Mouse (Mus musculus) CH12.LX (cell line): ENCODE data around the gene Thumpd2.

Experiments used
- CTCF ChIP-seq, 2 experiments: IDR thresholded peaks in 1 of 2; conservative IDR thresholded peaks in 1 of 2; 2 replicates each; pipeline ENCODE4 v1.5.1; 2011 to 2012; ENCODE audit warnings: low read depth in 2 of 2, low read length in 2 of 2, improper control_type of control experiment in 1 of 2, inconsistent platforms in 1 of 2, mild to moderate bottlenecking in 1 of 2, moderate library complexity in 1 of 2
- E2F4 ChIP-seq: IDR thresholded peaks from 2 replicates; pipeline ENCODE4 v1.6.1; 2011; ENCODE audit warnings: low read depth, low read length, improper control_type of control experiment; ENCODE audit not compliant: insufficient replicate concordance
- ELF1 ChIP-seq: IDR thresholded peaks from 2 replicates; pipeline ENCODE4 v1.6.1; 2014; ENCODE audit warnings: low read depth, mild to moderate bottlenecking, inconsistent platforms, low read length, improper control_type of control experiment
- IRF4 ChIP-seq: IDR thresholded peaks from 2 replicates; pipeline ENCODE4 v1.6.1; 2014; ENCODE audit warnings: low read depth, mild to moderate bottlenecking, inconsistent platforms, low read length, improper control_type of control experiment
- MAX ChIP-seq: IDR thresholded peaks from 2 replicates; pipeline ENCODE4 v1.6.1; 2011; ENCODE audit warnings: low read length, improper control_type of control experiment
- MAZ ChIP-seq: IDR thresholded peaks from 2 replicates; pipeline ENCODE4 v1.6.1; 2012; ENCODE audit warnings: low read depth, mild to moderate bottlenecking, inconsistent platforms, low read length, improper control_type of control experiment, moderate library complexity
- POLR2A ChIP-seq: IDR thresholded peaks from 2 replicates; pipeline ENCODE4 v1.6.1; 2011; ENCODE audit warnings: low read depth, mild to moderate bottlenecking, improper control_type of control experiment, low read length
- ZMIZ1 ChIP-seq: IDR thresholded peaks from 2 replicates; pipeline ENCODE4 v1.6.1; 2012; ENCODE audit warnings: low read depth, mild to moderate bottlenecking, inconsistent platforms, low read length, improper control_type of control experiment

DNA sequence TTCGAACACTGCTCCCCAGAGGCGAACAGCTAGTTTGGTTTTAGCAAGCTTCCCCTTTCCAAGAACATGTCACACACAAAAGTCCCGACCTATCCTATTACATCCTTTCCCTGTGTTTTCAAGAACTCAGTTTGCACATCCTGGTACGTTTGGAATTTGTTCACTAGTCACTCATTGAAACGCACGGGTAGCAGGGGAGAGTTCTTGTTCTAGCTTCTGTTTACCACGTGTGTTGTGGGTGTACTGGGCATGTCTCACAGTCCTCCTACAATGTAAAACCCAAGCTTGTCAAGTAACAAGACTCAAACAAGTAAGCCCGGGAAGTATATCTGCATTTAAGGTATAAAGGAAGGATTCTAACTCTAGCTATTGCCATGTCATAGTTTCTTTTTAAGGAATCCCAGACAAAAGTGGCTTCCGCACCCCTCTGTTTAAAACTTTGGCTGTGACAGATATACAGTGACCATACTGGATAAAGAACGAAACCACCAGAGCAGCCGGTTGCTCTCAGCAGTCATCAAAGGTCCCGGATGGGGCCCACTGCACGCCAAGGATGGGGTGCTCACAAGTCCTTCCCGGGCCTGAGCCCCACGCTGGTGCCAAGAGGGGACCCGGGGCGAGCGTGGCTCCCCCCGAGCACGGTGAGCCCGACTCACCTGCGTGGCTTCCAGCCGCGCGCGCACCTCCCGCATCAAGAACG, 453 bp downstream of the Thumpd2 start:
- TF ChIP-seq ELF1 (no peak), IRF4 (no peak), E2F4 (no peak), MAZ (no peak), CTCF (conservative IDR thresholded peaks at IDR 0.05 in 1 of 2, IDR thresholded peaks at IDR 0.05 in 1 of 2; ENCODE audit: low read depth in 2 of 2, low read length in 2 of 2) (no peak), MAX (no peak; the same call in 1 of the 2 replicates), POLR2A (no peak), ZMIZ1 (no peak)
